Mouse (Mus musculus): ENCODE results near the gene Frmd4a. TPM values are rescaled to one million over a fixed set of nuclear protein-coding genes. Genes with fewer than 3 reads are reported as not detected.

Frmd4a gene
- polyA plus RNA-seq, 1 experiment from 2014 or later: 19.3 TPM

DNA sequence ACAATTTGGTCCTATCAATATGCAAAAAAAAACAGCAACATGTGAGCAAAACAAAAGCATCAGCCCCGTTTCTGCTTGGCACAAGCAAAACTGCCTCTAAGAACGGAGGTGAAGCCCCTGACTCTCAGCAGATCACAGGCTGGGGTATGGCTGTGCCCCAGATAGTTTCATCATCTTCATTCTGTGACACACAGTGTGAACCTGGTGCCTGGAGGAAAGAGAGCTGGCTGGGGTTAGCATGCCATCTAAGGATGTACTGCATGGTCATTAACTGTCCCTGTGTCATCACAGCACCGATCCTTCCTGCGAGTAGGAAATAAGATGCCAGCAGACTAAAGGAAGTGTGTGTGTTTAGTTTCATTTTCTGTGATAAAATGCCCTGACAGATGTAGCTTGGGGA lies 152.7 kb downstream of the Frmd4a start:
- Histone ChIP-seq H3K9ac (ENCODE audit: low read length) (no peak overlapping the region), H3K4me1 (ENCODE audit: control insufficient read depth, insufficient read depth, low read length) (peaks cover 8% of the 10 kb centered on the region)
- WGBS: 78% methylated on average over 4 of the region's 4 CpGs

DNA sequence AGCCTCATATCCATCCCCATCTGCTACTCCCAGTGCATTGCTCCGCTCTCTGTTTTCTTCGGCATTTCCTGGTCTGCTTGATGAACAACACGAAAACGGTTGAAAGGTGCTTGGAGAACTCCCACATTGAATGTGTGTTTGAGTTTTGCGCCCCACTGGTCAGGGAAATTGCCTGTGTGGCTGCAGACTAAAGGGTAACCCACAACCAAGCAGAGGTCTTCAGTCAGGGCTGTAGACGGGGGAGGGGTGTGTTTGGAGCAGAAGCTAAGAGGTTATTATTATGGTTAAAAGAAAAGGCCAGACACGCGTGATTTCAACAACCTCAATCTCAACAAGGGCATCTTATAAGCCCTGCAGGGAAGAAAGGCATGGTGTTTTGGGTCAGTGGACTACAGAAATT lies 167.5 kb downstream of the Frmd4a start:
- Histone ChIP-seq H3K36me3 (ENCODE audit: control insufficient read depth, insufficient read depth) (no peaks in the 10 kb centered on the region), H3K27ac (ENCODE audit: low read length) (no peak overlapping the region), H3K27me3 (ENCODE audit: control insufficient read depth, insufficient read depth, low read length) (no peaks in the 10 kb centered on the region), H3K9me3 (replicated peaks; ENCODE audit: control insufficient read depth, low read length) (no peaks in the 10 kb centered on the region), H3K4me2 (ENCODE audit: low read depth, low read length) (no peak overlapping the region), H3K4me3 (ENCODE audit: low read length) (no peak overlapping the region), H3K4me1 (ENCODE audit: control insufficient read depth, insufficient read depth, low read length) (peaks cover 15% of the 10 kb centered on the region), H3K9ac (ENCODE audit: low read length) (no peak overlapping the region)
- no peak for ATAC-seq (replicated peaks; ENCODE audit: extremely low read depth, insufficient read depth, low FRiP score)
- WGBS: 83% methylated on average over 8 of the region's 8 CpGs

More for the DNA sequence above, 152.7 kb downstream of the Frmd4a start:
- H3K4me2 ChIP-seq (ENCODE audit: low read depth, low read length): no peak overlapping the region
- no peaks in the 10 kb centered on the region for H3K27me3 ChIP-seq (ENCODE audit: control insufficient read depth, insufficient read depth, low read length)
- H3K4me3 ChIP-seq (ENCODE audit: low read length): no peak overlapping the region
- no peak for ATAC-seq (replicated peaks; ENCODE audit: extremely low read depth, insufficient read depth, low FRiP score)
- H3K36me3 ChIP-seq (ENCODE audit: control insufficient read depth, insufficient read depth): no peaks in the 10 kb centered on the region
- no peak overlapping the region for H3K27ac ChIP-seq (ENCODE audit: low read length)
- peaks cover 3% of the 10 kb centered on the region; the same call in 1 of the 2 replicates for H3K9me3 ChIP-seq (replicated peaks; ENCODE audit: control insufficient read depth, low read length)

DNA sequence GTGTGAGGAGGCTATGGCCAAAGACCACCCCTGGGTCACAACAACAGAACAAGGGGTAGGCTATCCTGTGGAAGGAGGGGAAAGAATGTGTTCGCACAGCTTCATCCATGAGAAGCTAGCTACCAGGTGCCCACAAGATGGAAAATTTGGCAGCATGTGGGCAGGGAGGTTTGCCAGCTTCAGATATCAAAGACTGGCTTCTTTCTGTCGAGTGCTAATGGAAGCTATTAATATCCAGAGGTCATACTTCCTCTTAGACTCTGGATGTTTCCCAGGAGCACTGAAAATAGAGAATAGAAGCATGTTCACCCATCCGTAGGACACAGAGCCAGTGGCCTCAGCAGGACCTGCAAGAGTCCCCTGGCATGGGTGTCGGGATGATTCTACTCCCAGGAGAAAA lies 170.0 kb downstream of the Frmd4a start:
- Histone ChIP-seq H3K27me3 (ENCODE audit: control insufficient read depth, insufficient read depth, low read length) (no peaks in the 10 kb centered on the region), H3K36me3 (ENCODE audit: control insufficient read depth, insufficient read depth) (no peaks in the 10 kb centered on the region), H3K4me2 (ENCODE audit: low read depth, low read length) (peak overlapping the region; percentile 31; the same call in 1 of the 2 replicates), H3K27ac (ENCODE audit: low read length) (peak overlapping the region; percentile 85), H3K9ac (ENCODE audit: low read length) (no peak overlapping the region), H3K4me1 (ENCODE audit: control insufficient read depth, insufficient read depth, low read length) (peaks cover 15% of the 10 kb centered on the region), H3K9me3 (replicated peaks; ENCODE audit: control insufficient read depth, low read length) (no peaks in the 10 kb centered on the region), H3K4me3 (ENCODE audit: low read length) (no peak overlapping the region)
- 20% methylated on average over 4 of the region's 4 CpGs for WGBS
- peak; percentile 84 for ATAC-seq (replicated peaks; ENCODE audit: extremely low read depth, insufficient read depth, low FRiP score)

DNA sequence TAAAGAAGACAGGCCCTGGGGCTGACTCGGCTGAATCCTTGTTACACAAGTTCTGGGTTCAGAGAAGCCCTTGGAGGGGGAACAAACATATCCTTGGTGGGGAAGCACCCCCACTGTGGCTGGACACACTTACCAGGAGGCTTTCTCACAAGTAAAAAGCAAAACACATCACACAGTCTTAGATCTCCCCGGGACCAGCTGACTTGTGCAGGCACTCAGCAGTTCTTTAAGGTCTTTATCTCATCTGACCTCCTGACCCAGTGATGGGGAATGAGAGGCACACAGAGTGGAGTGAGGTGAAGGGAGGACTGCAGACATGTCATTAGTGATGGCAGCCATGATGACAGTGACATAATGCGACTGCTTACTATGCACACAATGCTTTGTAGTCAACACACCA lies 170.8 kb downstream of the Frmd4a start:
- Histone ChIP-seq H3K4me3 (ENCODE audit: low read length) (no peak overlapping the region), H3K9me3 (replicated peaks; ENCODE audit: control insufficient read depth, low read length) (no peaks in the 10 kb centered on the region), H3K9ac (ENCODE audit: low read length) (no peak overlapping the region), H3K4me1 (ENCODE audit: control insufficient read depth, insufficient read depth, low read length) (peaks cover 15% of the 10 kb centered on the region), H3K4me2 (ENCODE audit: low read depth, low read length) (no peak overlapping the region), H3K27ac (ENCODE audit: low read length) (peak overlapping the region; percentile 85), H3K27me3 (ENCODE audit: control insufficient read depth, insufficient read depth, low read length) (no peaks in the 10 kb centered on the region), H3K36me3 (ENCODE audit: control insufficient read depth, insufficient read depth) (no peaks in the 10 kb centered on the region)
- 37% methylated on average over 3 of the region's 3 CpGs for WGBS
- peak; percentile 44; the same call in 1 of the 2 replicates for ATAC-seq (replicated peaks; ENCODE audit: extremely low read depth, insufficient read depth, low FRiP score)

DNA sequence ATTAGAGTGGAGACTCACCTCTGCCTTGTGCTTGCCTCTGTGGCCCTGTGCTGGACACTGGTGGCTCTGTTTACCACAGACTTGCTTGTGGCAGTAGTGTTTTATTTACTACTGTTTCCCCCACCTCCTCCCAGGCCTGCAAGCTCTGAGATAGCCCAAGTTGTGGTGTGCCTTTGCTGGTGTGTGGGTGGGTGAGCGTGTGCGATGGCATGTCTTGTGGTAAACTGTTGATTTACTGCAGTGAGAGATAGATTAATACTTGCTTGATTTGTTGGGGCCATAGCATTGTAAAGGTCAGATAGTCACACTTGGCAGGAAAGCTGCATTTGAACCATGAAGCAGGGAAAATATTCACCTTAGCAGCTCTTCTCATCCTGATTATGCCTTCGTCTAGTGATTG lies 172.8 kb downstream of the Frmd4a start:
- Histone ChIP-seq H3K27ac (ENCODE audit: low read length) (no peak overlapping the region), H3K4me2 (ENCODE audit: low read depth, low read length) (no peak overlapping the region), H3K9me3 (replicated peaks; ENCODE audit: control insufficient read depth, low read length) (no peaks in the 10 kb centered on the region), H3K4me3 (ENCODE audit: low read length) (no peak overlapping the region), H3K36me3 (ENCODE audit: control insufficient read depth, insufficient read depth) (no peaks in the 10 kb centered on the region), H3K4me1 (ENCODE audit: control insufficient read depth, insufficient read depth, low read length) (peaks cover 14% of the 10 kb centered on the region), H3K27me3 (ENCODE audit: control insufficient read depth, insufficient read depth, low read length) (no peaks in the 10 kb centered on the region), H3K9ac (ENCODE audit: low read length) (no peak overlapping the region)
- 88% methylated on average over 3 of the region's 3 CpGs for WGBS
- no peak for ATAC-seq (replicated peaks; ENCODE audit: extremely low read depth, insufficient read depth, low FRiP score)

DNA sequence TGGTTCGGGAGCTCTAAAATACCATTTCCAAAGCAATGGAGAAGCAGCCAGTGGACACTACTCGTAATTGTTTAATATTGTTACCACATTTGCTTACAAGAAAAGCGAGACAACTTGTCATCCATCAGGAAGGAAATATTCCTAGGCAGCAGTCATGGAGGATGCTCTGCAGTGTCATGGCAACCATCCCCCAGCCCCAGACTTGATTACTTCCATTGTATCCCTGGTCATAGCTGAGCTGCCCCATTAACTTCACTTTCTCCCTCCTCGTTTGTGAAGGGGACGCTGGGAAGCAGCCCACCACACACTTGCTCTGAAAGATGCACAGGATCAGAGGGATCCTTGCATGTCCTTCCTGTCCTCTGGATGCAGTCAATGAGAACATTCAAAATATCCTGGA lies 173.5 kb downstream of the Frmd4a start:
- WGBS: 77% methylated on average over 5 of the region's 5 CpGs
- H3K9ac ChIP-seq (ENCODE audit: low read length): no peak overlapping the region
- no peaks in the 10 kb centered on the region for H3K27me3 ChIP-seq (ENCODE audit: control insufficient read depth, insufficient read depth, low read length)
- H3K27ac ChIP-seq (ENCODE audit: low read length): no peak overlapping the region
- H3K36me3 ChIP-seq (ENCODE audit: control insufficient read depth, insufficient read depth): no peaks in the 10 kb centered on the region
- no peak for ATAC-seq (replicated peaks; ENCODE audit: extremely low read depth, insufficient read depth, low FRiP score)
- H3K4me1 ChIP-seq (ENCODE audit: control insufficient read depth, insufficient read depth, low read length): peaks cover 13% of the 10 kb centered on the region
- H3K9me3 ChIP-seq (replicated peaks; ENCODE audit: control insufficient read depth, low read length): no peaks in the 10 kb centered on the region
- no peak overlapping the region for H3K4me3 ChIP-seq (ENCODE audit: low read length)
- H3K4me2 ChIP-seq (ENCODE audit: low read depth, low read length): no peak overlapping the region

DNA sequence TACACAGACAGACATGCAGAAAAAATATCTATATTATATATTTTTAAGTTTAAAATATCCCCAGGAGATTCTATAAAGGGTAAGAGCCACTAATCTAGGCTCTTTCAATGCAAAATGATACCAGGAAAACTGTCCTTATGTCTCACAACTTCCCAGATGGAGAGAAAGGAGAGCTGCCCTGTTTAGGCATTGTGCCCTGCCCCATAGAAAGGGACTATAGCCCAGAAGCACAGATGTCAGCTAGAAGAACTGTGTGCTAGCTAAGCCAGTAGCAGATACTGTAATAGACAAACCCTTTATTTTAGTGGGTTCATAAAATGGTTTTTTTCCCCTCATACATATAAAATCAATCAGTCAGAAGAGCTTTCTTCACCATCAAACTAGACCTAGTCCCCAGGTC lies 175.7 kb downstream of the Frmd4a start:
- H3K27ac ChIP-seq (ENCODE audit: low read length): no peak overlapping the region
- no peaks in the 10 kb centered on the region for H3K9me3 ChIP-seq (replicated peaks; ENCODE audit: control insufficient read depth, low read length)
- H3K4me1 ChIP-seq (ENCODE audit: control insufficient read depth, insufficient read depth, low read length): peaks cover 3% of the 10 kb centered on the region
- no peaks in the 10 kb centered on the region for H3K27me3 ChIP-seq (ENCODE audit: control insufficient read depth, insufficient read depth, low read length)
- H3K4me3 ChIP-seq (ENCODE audit: low read length): no peak overlapping the region
- no peak overlapping the region for H3K4me2 ChIP-seq (ENCODE audit: low read depth, low read length)
- H3K36me3 ChIP-seq (ENCODE audit: control insufficient read depth, insufficient read depth): no peaks in the 10 kb centered on the region
- ATAC-seq (replicated peaks; ENCODE audit: extremely low read depth, insufficient read depth, low FRiP score): no peak
- no peak overlapping the region for H3K9ac ChIP-seq (ENCODE audit: low read length)

DNA sequence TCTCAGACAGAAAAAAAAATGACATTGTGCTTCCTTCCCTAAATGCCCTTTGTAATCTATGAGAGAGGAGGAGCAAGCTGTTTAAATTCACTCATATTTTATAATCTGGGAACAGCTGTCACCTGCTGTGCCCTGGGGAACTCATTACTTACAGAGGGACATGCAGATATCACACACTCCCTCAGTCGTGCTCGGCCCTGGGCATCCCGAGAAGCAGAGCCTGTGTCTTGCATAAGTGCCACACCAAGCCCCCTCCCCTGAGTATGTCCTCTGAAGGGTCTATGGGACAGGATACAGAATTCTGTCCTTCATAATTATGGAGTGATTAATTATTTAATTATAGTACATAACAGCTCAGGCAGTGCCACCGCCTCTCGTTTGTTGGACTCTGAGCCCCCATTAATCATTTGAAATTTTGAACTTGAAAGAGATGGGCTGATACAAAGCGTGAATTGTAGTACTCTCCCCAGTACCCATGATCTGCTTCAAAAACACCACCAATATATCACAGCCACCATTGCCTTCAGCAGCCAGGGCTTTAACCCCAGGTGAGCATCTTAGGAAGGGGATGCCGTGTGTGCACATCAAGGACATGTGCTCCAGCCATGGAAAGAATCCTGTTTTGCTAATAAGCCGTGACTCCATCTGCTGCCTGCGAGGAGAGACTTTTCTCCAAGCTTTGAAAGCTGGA lies 177.0 kb downstream of the Frmd4a start:
- ATAC-seq (replicated peaks; ENCODE audit: extremely low read depth, insufficient read depth, low FRiP score): no peak
- WGBS: 70% methylated on average over 9 of the region's 9 CpGs
- Histone ChIP-seq H3K27me3 (ENCODE audit: control insufficient read depth, insufficient read depth, low read length) (no peaks in the 10 kb centered on the region), H3K27ac (ENCODE audit: low read length) (no peak overlapping the region), H3K36me3 (ENCODE audit: control insufficient read depth, insufficient read depth) (no peaks in the 10 kb centered on the region), H3K4me3 (ENCODE audit: low read length) (no peak overlapping the region), H3K4me1 (ENCODE audit: control insufficient read depth, insufficient read depth, low read length) (no peaks in the 10 kb centered on the region), H3K4me2 (ENCODE audit: low read depth, low read length) (no peak overlapping the region), H3K9me3 (replicated peaks; ENCODE audit: control insufficient read depth, low read length) (no peaks in the 10 kb centered on the region), H3K9ac (ENCODE audit: low read length) (no peak overlapping the region)

DNA sequence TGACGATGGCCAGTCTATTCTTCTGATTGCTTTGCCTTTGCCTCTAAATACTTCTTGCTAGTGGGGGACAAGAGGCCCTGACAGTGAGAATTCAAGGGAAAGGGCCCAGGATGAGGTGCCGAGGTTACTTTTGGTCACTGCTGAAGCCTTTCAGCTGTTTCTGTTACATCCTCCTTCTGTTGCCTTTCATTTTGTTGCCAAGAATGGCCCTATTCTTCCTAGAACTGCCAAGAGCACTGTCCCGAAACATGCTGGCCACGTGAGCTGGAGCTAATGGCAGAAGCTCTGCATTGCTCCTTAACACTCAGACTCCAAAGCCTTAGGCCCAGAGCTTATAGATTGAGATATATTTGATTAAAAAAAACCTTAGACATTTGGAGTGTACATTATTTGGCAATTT lies 178.5 kb downstream of the Frmd4a start:
- WGBS: 69% methylated on average over 4 of the region's 4 CpGs
- no peak for ATAC-seq (replicated peaks; ENCODE audit: extremely low read depth, insufficient read depth, low FRiP score)
- H3K9me3 ChIP-seq (replicated peaks; ENCODE audit: control insufficient read depth, low read length): no peaks in the 10 kb centered on the region

More for the DNA sequence above, 178.5 kb downstream of the Frmd4a start:
- Histone ChIP-seq H3K27ac (ENCODE audit: low read length) (no peak overlapping the region), H3K36me3 (ENCODE audit: control insufficient read depth, insufficient read depth) (no peaks in the 10 kb centered on the region), H3K27me3 (ENCODE audit: control insufficient read depth, insufficient read depth, low read length) (no peaks in the 10 kb centered on the region), H3K4me3 (ENCODE audit: low read length) (no peak overlapping the region), H3K9ac (ENCODE audit: low read length) (no peak overlapping the region), H3K4me1 (ENCODE audit: control insufficient read depth, insufficient read depth, low read length) (no peaks in the 10 kb centered on the region), H3K4me2 (ENCODE audit: low read depth, low read length) (no peak overlapping the region)

Measured in heart, embryonic 16.5 days (tissue).